Mouse (Mus musculus): ENCODE data around the gene Hmgb2. TPM values are rescaled to one million over a fixed set of nuclear protein-coding genes. Genes with fewer than 3 reads are reported as not detected.

Gene Hmgb2
- polyA plus RNA-seq, 1 experiment from 2014 or later = 531 TPM

GRCm38 (mm10) chr8:57540110-57540838 is 28.6 kb downstream of the Hmgb2 start:
- H3K4me3 ChIP-seq = no peak overlapping the region
- H3K27ac ChIP-seq (replicated peaks) = no peak overlapping the region
- no peak overlapping the region for H3K9ac ChIP-seq (replicated peaks)
- H3K27me3 ChIP-seq = no peaks in the 10 kb centered on the region
- WGBS = 43% methylated on average over 12 of the region's 12 CpGs
- ATAC-seq (ENCODE audit: low FRiP score, low read depth) = peak; percentile 44; the same call in 1 of the 2 replicates
- peaks cover 13% of the 10 kb centered on the region; the same call in 1 of the 2 replicates for H3K36me3 ChIP-seq
- H3K4me1 ChIP-seq = no peaks in the 10 kb centered on the region
- H3K9me3 ChIP-seq = no peaks in the 10 kb centered on the region
- H3K4me2 ChIP-seq (replicated peaks) = no peak overlapping the region

- Histone ChIP-seq H3K36me3 (peaks cover 7% of the 10 kb centered on the region; the same call in 1 of the 2 replicates), H3K4me1 (no peaks in the 10 kb centered on the region), H3K27ac (replicated peaks) (no peak overlapping the region), H3K27me3 (no peaks in the 10 kb centered on the region), H3K9me3 (no peaks in the 10 kb centered on the region), H3K4me3 (no peak overlapping the region), H3K9ac (replicated peaks) (no peak overlapping the region), H3K4me2 (replicated peaks) (no peak overlapping the region)
- 92% methylated on average over 11 of the region's 11 CpGs for WGBS
- ATAC-seq (ENCODE audit: low FRiP score, low read depth) = no peak
Measured at GRCm38 (mm10) chr8:57540951-57541350, 29.2 kb downstream of the Hmgb2 start.

GRCm38 (mm10) chr8:57541405-57541804 is 29.7 kb downstream of the Hmgb2 start:
- no peak for ATAC-seq (ENCODE audit: low FRiP score, low read depth)
- Histone ChIP-seq H3K4me3 (no peak overlapping the region), H3K36me3 (0 out of 2 replicates have a peak, but pooled peaks cover 2% of the 10 kb centered on the region), H3K9ac (replicated peaks) (no peak overlapping the region), H3K27me3 (no peaks in the 10 kb centered on the region), H3K27ac (replicated peaks) (no peak overlapping the region), H3K9me3 (no peaks in the 10 kb centered on the region), H3K4me2 (replicated peaks) (no peak overlapping the region), H3K4me1 (no peaks in the 10 kb centered on the region)
- 92% methylated on average over 9 of the region's 9 CpGs for WGBS

GRCm38 (mm10) chr8:57546401-57546800 is 34.7 kb downstream of the Hmgb2 start:
- Histone ChIP-seq H3K4me1 (no peaks in the 10 kb centered on the region), H3K27ac (replicated peaks) (no peak overlapping the region), H3K27me3 (no peaks in the 10 kb centered on the region), H3K36me3 (no peaks in the 10 kb centered on the region), H3K4me3 (no peak overlapping the region), H3K9ac (replicated peaks) (no peak overlapping the region), H3K4me2 (replicated peaks) (no peak overlapping the region), H3K9me3 (no peaks in the 10 kb centered on the region)
- 86% methylated on average over 3 of the region's 3 CpGs for WGBS
- ATAC-seq (ENCODE audit: low FRiP score, low read depth) = no peak

DNA sequence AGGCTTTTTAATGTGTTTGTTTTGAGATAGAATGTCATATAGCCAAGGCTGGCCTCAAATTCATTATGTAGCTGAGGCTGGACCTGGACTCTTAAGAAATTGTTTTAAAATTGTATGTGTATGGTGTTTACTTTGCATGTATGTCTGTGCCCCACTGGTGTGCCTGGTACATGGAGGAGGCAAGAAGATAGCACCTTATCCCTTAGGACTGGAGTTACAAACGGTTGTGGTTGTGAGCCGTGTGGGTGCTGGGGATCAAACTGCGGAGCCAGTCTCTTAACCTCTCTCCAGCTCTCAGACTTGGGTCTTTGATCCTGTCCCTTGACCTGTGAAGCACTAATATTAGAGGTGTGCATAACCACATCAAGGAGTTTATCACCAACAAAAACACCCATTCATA is 35.1 kb downstream of the Hmgb2 start:
- Histone ChIP-seq H3K4me1 (no peaks in the 10 kb centered on the region), H3K27me3 (no peaks in the 10 kb centered on the region), H3K36me3 (no peaks in the 10 kb centered on the region), H3K4me3 (no peak overlapping the region), H3K4me2 (replicated peaks) (no peak overlapping the region), H3K27ac (replicated peaks) (no peak overlapping the region), H3K9me3 (no peaks in the 10 kb centered on the region), H3K9ac (replicated peaks) (no peak overlapping the region)
- 92% methylated on average over 3 of the region's 3 CpGs for WGBS
- no peak for ATAC-seq (ENCODE audit: low FRiP score, low read depth)

DNA sequence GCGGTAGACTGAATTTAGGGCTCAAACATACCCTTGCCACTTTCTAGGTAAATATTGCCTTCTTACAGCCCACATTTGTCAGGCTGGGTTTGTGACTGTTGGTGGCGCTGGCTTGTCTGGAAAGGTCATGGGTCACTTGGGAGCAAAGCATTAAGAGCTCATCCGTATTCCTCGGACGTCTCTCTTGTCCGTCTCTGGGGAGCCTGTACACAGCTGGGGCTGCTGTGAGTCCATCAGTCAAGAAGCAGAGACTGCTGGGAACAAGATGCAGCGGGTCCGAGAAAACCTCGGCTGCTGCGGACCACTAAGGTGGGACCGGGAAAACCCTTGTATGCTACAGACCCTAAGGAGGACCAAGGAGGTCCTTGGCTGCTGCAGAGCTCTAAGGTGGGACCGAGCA is 35.9 kb downstream of the Hmgb2 start:
- no peak overlapping the region for H3K4me3 ChIP-seq
- WGBS = 65% methylated on average over 12 of the region's 12 CpGs
- H3K4me1 ChIP-seq = no peaks in the 10 kb centered on the region
- H3K36me3 ChIP-seq = no peaks in the 10 kb centered on the region
- no peaks in the 10 kb centered on the region for H3K27me3 ChIP-seq
- no peak overlapping the region for H3K9ac ChIP-seq (replicated peaks)
- no peaks in the 10 kb centered on the region for H3K9me3 ChIP-seq
- H3K4me2 ChIP-seq (replicated peaks) = no peak overlapping the region
- H3K27ac ChIP-seq (replicated peaks) = no peak overlapping the region
- ATAC-seq (ENCODE audit: low FRiP score, low read depth) = no peak

DNA sequence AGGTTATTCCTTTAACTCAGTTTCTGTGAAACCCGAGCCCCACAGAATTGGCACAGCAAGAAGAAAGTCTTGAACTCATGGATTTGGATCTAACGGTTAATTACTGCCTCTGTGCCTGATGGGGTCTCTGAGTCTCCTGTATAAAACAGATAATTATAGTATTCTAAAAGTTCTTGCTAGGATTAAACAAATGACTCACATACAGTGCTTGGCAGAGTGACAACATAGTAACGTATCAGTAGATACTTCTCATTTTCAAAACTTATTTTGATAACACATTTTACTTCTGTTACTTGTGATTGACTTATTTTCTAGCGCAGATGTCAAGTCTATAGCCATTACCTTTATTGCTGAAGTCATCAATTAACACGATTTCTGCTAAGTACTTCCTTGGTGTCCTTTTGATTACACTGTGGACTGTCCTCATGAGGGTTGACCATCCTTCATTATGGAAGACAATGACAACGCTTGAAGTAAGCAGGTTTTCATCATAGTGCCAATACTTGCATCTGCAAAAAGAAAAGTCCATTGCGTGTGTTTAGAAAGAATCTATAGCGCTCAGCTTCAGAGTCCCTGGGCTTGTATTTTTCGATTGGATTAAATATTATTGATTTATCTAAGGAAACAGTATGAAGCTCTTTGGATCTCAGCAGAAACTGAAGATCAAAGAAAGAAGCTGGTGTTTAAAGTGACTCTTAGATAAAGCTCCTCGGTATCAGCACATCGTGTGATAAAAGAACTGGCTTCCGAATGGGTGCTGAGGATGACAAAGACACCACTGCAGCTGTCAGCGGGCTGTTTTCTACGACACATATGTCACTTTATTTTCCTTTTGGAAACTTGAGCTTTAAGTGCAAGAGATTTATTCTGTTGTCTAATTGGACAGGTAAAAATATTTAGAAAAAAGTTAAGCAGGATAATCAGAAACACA is 40.7 kb downstream of the Hmgb2 start:
- H3K9ac ChIP-seq (replicated peaks) = no peak overlapping the region
- no peaks in the 10 kb centered on the region for H3K27me3 ChIP-seq
- WGBS = 86% methylated on average over 14 of the region's 14 CpGs
- H3K27ac ChIP-seq (replicated peaks) = no peak overlapping the region
- no peaks in the 10 kb centered on the region for H3K4me1 ChIP-seq
- H3K4me2 ChIP-seq (replicated peaks) = no peak overlapping the region
- no peak for ATAC-seq (ENCODE audit: low FRiP score, low read depth)
- H3K9me3 ChIP-seq = no peaks in the 10 kb centered on the region
- H3K4me3 ChIP-seq = no peak overlapping the region
- no peaks in the 10 kb centered on the region for H3K36me3 ChIP-seq

- no peak overlapping the region for H3K27ac ChIP-seq (replicated peaks)
- no peaks in the 10 kb centered on the region for H3K9me3 ChIP-seq
- H3K27me3 ChIP-seq = no peaks in the 10 kb centered on the region
- no peak for ATAC-seq (ENCODE audit: low FRiP score, low read depth)
- no peak overlapping the region for H3K9ac ChIP-seq (replicated peaks)
- no peaks in the 10 kb centered on the region for H3K4me1 ChIP-seq
- no peak overlapping the region for H3K4me2 ChIP-seq (replicated peaks)
- H3K4me3 ChIP-seq = no peak overlapping the region
- 88% methylated on average over 9 of the region's 9 CpGs for WGBS
- no peaks in the 10 kb centered on the region for H3K36me3 ChIP-seq
Measured at GRCm38 (mm10) chr8:57560926-57561325, 49.2 kb downstream of the Hmgb2 start.

DNA sequence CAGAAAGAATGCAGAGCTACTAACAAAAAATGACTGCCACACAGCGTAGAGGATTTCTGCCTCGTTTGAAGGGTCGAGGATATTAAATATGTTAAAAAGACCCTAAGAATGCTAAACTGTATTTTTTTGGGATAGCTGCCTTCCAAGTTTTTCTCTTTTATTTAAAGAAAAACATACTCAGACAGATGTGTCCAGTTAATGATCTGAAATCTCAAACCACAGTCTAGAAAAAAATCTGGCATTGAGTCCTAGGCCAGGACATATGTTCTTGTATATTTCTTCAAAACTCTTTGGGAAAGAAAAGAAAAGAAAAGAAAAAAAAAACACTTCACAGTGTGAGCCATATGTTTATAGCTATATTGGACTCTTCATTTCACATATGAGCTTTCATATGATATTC is 51.0 kb downstream of the Hmgb2 start:
- WGBS = 88% methylated on average over 3 of the region's 3 CpGs
- Histone ChIP-seq H3K4me3 (no peak overlapping the region), H3K27me3 (no peaks in the 10 kb centered on the region), H3K36me3 (no peaks in the 10 kb centered on the region), H3K9me3 (no peaks in the 10 kb centered on the region), H3K4me1 (0 out of 2 replicates have a peak, but pooled peaks cover 2% of the 10 kb centered on the region), H3K4me2 (replicated peaks) (no peak overlapping the region), H3K27ac (replicated peaks) (no peak overlapping the region), H3K9ac (replicated peaks) (no peak overlapping the region)
- ATAC-seq (ENCODE audit: low FRiP score, low read depth) = no peak

DNA sequence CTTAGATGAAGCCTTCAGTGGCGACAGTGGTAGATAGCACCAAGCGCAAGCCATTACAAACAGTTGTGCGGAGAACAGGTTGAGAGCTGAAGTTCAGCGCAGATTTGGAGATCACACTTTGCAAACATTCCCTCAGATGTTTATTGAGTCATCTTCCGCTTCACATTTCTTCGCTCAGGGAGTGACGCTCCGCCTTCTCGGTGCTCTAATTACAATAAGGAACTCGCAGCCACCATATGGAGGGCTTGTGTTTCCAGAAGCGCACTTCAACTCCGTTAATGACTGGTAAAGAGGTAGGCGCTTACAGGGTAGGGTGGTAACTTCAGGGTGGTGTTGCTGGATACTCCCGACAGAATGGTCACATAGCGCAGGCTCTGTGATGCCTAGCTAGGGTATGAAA is 52.0 kb downstream of the Hmgb2 start:
- Histone ChIP-seq H3K27me3 (no peaks in the 10 kb centered on the region), H3K9ac (replicated peaks) (no peak overlapping the region), H3K4me2 (replicated peaks) (no peak overlapping the region), H3K36me3 (no peaks in the 10 kb centered on the region), H3K4me3 (no peak overlapping the region), H3K4me1 (0 out of 2 replicates have a peak, but pooled peaks cover 8% of the 10 kb centered on the region), H3K9me3 (no peaks in the 10 kb centered on the region), H3K27ac (replicated peaks) (no peak overlapping the region)
- no peak for ATAC-seq (ENCODE audit: low FRiP score, low read depth)
- WGBS = 94% methylated on average over 15 of the region's 15 CpGs

DNA sequence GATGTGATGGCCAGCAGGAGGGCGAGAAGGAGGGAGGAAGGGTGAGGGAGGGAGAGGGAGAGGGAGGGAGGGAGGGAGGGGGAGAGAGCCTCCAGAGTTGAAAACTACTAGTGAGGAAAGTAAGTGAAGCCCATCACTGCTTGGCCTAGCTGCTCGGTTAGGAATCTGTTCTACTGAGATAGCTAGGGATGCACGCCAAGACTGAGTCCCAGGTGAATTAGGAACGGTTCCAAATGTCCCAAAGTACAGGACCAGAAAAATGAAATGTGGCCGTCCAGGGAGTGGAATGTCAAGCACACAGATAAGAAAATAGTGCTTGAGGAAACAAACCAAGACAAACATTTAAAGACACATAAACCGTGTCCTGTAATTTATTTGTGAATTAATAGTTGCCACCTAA is 53.3 kb downstream of the Hmgb2 start:
- Histone ChIP-seq H3K9me3 (no peaks in the 10 kb centered on the region), H3K9ac (replicated peaks) (no peak overlapping the region), H3K4me1 (peaks cover 13% of the 10 kb centered on the region; the same call in 1 of the 2 replicates), H3K4me3 (no peak overlapping the region), H3K27me3 (no peaks in the 10 kb centered on the region), H3K4me2 (replicated peaks) (no peak overlapping the region), H3K36me3 (no peaks in the 10 kb centered on the region), H3K27ac (replicated peaks) (no peak overlapping the region)
- 87% methylated on average over 6 of the region's 6 CpGs for WGBS
- ATAC-seq (ENCODE audit: low FRiP score, low read depth) = no peak

Data from midbrain, embryonic 12.5 days (tissue).